In genomic region chr9:86880113-86880972, GRCm38 (mm10) we compare ENCODE assay signal across 8 mouse cellular contexts. TPM values are rescaled to one million over a fixed set of nuclear protein-coding genes. Genes with fewer than 3 reads are reported as not detected.
A peak's percentile ranks its signal among the peaks of the same experiment; 100 is the strongest.
DNase-seq lines count a peak whose midpoint lies in the region; ATAC-seq and TF ChIP-seq lines count a peak whose summit lies in the region.

TSS of gene Snap91 (minus strand) at chr9:86880654.

- no peaks in the 10 kb centered on the region for H3K9me3 ChIP-seq in forebrain, embryonic 16.5 days (ENCODE audit: control insufficient read depth, low read length)
- no peaks in the 10 kb centered on the region for H3K9me3 ChIP-seq in intestine, embryonic 14.5 days (ENCODE audit: control insufficient read depth, low read length)
- H3K9me3 ChIP-seq in neural tube, embryonic 12.5 days = no peaks in the 10 kb centered on the region

- 1% methylated on average over 100 of the region's 104 CpGs for WGBS in heart, adult 2 months
- WGBS in forebrain, embryonic 16.5 days = under 1% methylated on average over 91 of the region's 104 CpGs
- under 1% methylated on average over 60 of the region's 104 CpGs for WGBS in intestine, embryonic 14.5 days
- WGBS in neural tube, embryonic 12.5 days = under 1% methylated on average over 102 of the region's 104 CpGs

- H3K79me2 ChIP-seq in heart, adult 2 months (replicated peaks; ENCODE audit: control insufficient read depth, insufficient read depth, low read length) = no peaks in the 10 kb centered on the region

- intact Hi-C loops in heart, adult 2 months (cut with DNase I) = no loop called here
- intact Hi-C loops in left cerebral cortex, postnatal 36 days (cut with DNase I) = loop anchor here (2.0 kb wide), 1 partner anchor 140 kb away; no protein-coding TSS in a partner anchor

- H3K27ac ChIP-seq in heart, adult 2 months = no peak within 1 kb of the TSS; the same call in 1 of the 2 replicates
- H3K27ac ChIP-seq in forebrain, embryonic 16.5 days (ENCODE audit: low read length) = peak within 1 kb of the TSS; percentile 93
- H3K27ac ChIP-seq in intestine, embryonic 14.5 days (ENCODE audit: low read depth) = no peak within 1 kb of the TSS
- peak within 1 kb of the TSS; percentile 63 for H3K27ac ChIP-seq in neural tube, embryonic 12.5 days

- H3K4me1 ChIP-seq in heart, adult 2 months (ENCODE audit: control insufficient read depth, insufficient read depth, low read length) = no peaks in the 10 kb centered on the region
- H3K4me1 ChIP-seq in forebrain, embryonic 16.5 days (replicated peaks; ENCODE audit: control insufficient read depth, insufficient read depth, low read length) = peaks cover 15% of the 10 kb centered on the region
- no peaks in the 10 kb centered on the region for H3K4me1 ChIP-seq in intestine, embryonic 14.5 days (replicated peaks; ENCODE audit: control insufficient read depth, insufficient read depth, low read length)
- H3K4me1 ChIP-seq in neural tube, embryonic 12.5 days = no peaks in the 10 kb centered on the region; the same call in 1 of the 2 replicates

- peak within 1 kb of the TSS; percentile 79 for H3K4me2 ChIP-seq in forebrain, embryonic 16.5 days (ENCODE audit: low read length)
- H3K4me2 ChIP-seq in intestine, embryonic 14.5 days (ENCODE audit: low read length) = peak within 1 kb of the TSS; percentile 98
- H3K4me2 ChIP-seq in neural tube, embryonic 12.5 days (replicated peaks) = peak within 1 kb of the TSS; percentile 87

- DNase-seq in heart, adult 2 months = peak; percentile 36 to 40
- DNase-seq in heart, adult 8-10 months (ENCODE audit: low spot score) = no peak
- DNase-seq in cerebellum, adult 18-20 months = peak; percentile 89 to 90
- peak; percentile 74 for DNase-seq in intestine, embryonic 14.5 days (ENCODE audit: low spot score)
- peak; percentile 88 to 92 for DNase-seq in left cerebral cortex, postnatal 36 days (ENCODE audit: low spot score in 2 of 2)
- no peak for DNase-seq in natural killer cell, adult 2 months (ENCODE audit: low spot score in 2 of 2)

- no peak for TF ChIP-seq CTCF in heart, adult 2 months (IDR thresholded peaks at IDR 0.05)

- peak within 1 kb of the TSS; percentile 49 for H3K4me3 ChIP-seq in heart, adult 2 months
- peak within 1 kb of the TSS; percentile 79 for H3K4me3 ChIP-seq in forebrain, embryonic 16.5 days (replicated peaks; ENCODE audit: low read length)
- peak within 1 kb of the TSS; percentile 60 for H3K4me3 ChIP-seq in intestine, embryonic 14.5 days (ENCODE audit: low read depth, low read length)
- peak within 1 kb of the TSS; percentile 76 for H3K4me3 ChIP-seq in neural tube, embryonic 12.5 days

- no peaks in the 10 kb centered on the region for H3K36me3 ChIP-seq in heart, adult 2 months (ENCODE audit: control insufficient read depth, insufficient read depth, low read length)
- no peaks in the 10 kb centered on the region for H3K36me3 ChIP-seq in forebrain, embryonic 16.5 days (ENCODE audit: control insufficient read depth, insufficient read depth)
- H3K36me3 ChIP-seq in intestine, embryonic 14.5 days (ENCODE audit: control insufficient read depth, insufficient read depth, low read length) = no peaks in the 10 kb centered on the region
- H3K36me3 ChIP-seq in neural tube, embryonic 12.5 days = no peaks in the 10 kb centered on the region

- peak within 1 kb of the TSS; percentile 51 for H3K9ac ChIP-seq in heart, adult 2 months (ENCODE audit: low read depth, low read length)
- H3K9ac ChIP-seq in forebrain, embryonic 16.5 days (replicated peaks; ENCODE audit: low read depth, low read length) = peak within 1 kb of the TSS; percentile 91
- H3K9ac ChIP-seq in intestine, embryonic 14.5 days (ENCODE audit: low read length) = 0 out of 2 replicates have a peak within 1 kb of the TSS, but pooled peaks have one; percentile 27
- peak within 1 kb of the TSS; percentile 77 for H3K9ac ChIP-seq in neural tube, embryonic 12.5 days

- peaks cover 3% of the 10 kb centered on the region; the same call in 1 of the 2 replicates for H3K27me3 ChIP-seq in heart, adult 2 months (ENCODE audit: control insufficient read depth, insufficient read depth, low read length)
- H3K27me3 ChIP-seq in forebrain, embryonic 16.5 days (replicated peaks; ENCODE audit: control insufficient read depth, insufficient read depth, low read length) = no peaks in the 10 kb centered on the region; the same call in 1 of the 2 replicates
- H3K27me3 ChIP-seq in intestine, embryonic 14.5 days (replicated peaks; ENCODE audit: control insufficient read depth, insufficient read depth, low read length) = peaks cover 62% of the 10 kb centered on the region
- H3K27me3 ChIP-seq in neural tube, embryonic 12.5 days (replicated peaks) = peaks cover 10% of the 10 kb centered on the region

- no peak for TF ChIP-seq POLR2A in heart, adult 2 months (IDR thresholded peaks at IDR 0.05; ENCODE audit: insufficient read depth, low read depth, low read length)

- no peak for TF ChIP-seq EP300 in heart, adult 2 months (IDR thresholded peaks at IDR 0.05; ENCODE audit: insufficient read depth, low read depth, low read length)

- peak; percentile 97 for ATAC-seq in forebrain, embryonic 16.5 days
- peak; percentile 86 for ATAC-seq in intestine, embryonic 14.5 days (replicated peaks; ENCODE audit: low FRiP score, low TSS enrichment, low read depth)
- peak; percentile 94 for ATAC-seq in neural tube, embryonic 12.5 days (ENCODE audit: low FRiP score, low read depth)

RNA-seq across cellular contexts. Expression of gene Snap91, which starts in this region (rescaled TPM):
- total RNA-seq in heart, adult 2 months (2021) = 1 to 10 TPM; 4.8 to 5.8 TPM
- polyA plus RNA-seq in heart, adult 2 months (2012; rRNA removed) = 3.8 and 7.0 TPM in 2 replicates
- 1 to 10 TPM; 4.1 to 8.7 (median 6.3) TPM for total RNA-seq in heart, adult 8-10 months (2022)
- 115 and 119 TPM in 2 replicates for polyA plus RNA-seq in forebrain, embryonic 16.5 days (2015; fragmentation: Nextera tagmentation; extraction: Ambion mirVana)
- 4.1 and 4.9 TPM in 2 replicates for polyA plus RNA-seq in intestine, embryonic 14.5 days (2014; fragmentation: Nextera tagmentation; extraction: Ambion mirVana)
- 100 to 1,000 TPM; 376 to 425 TPM for total RNA-seq in left cerebral cortex, postnatal 36 days (2021)
- polyA plus RNA-seq in neural tube, embryonic 12.5 days (2016; fragmentation: Nextera tagmentation; extraction: Ambion mirVana) = 69.1 and 69.5 TPM in 2 replicates

Comparison
In these comparisons a context has a peak if more than half of its experiments do, and no peak if none do; other contexts are left out.
1. RNA of gene Snap91 (total RNA-seq): 376 to 425 TPM in left cerebral cortex, postnatal 36 days; 4.1 to 8.7 TPM in heart, adult 8-10 months and 4.8 to 5.8 TPM in heart, adult 2 months; every median in the first group is over 10 times any median in the second.
2. DNase-seq: peak in heart, adult 2 months (2 of 2), cerebellum, adult 18-20 months (2 of 2), intestine, embryonic 14.5 days (single experiment) and left cerebral cortex, postnatal 36 days (2 of 2); none in heart, adult 8-10 months (single experiment) and natural killer cell, adult 2 months (0 of 2).
3. H3K27ac ChIP-seq: peak in forebrain, embryonic 16.5 days (single experiment) and neural tube, embryonic 12.5 days (single experiment); none in heart, adult 2 months (single experiment) and intestine, embryonic 14.5 days (single experiment).
4. H3K9ac ChIP-seq: peak in every context shown above with its lines; median percentile 91 in forebrain, embryonic 16.5 days; 77 in neural tube, embryonic 12.5 days; 51 in heart, adult 2 months; 27 in intestine, embryonic 14.5 days.
5. Peak in every context shown above with its lines, with median percentiles within 50 percentile points of each other: H3K4me3 ChIP-seq, ATAC-seq and H3K4me2 ChIP-seq.